Mouse (Mus musculus): ENCODE results near the gene Casz1. TPM values are rescaled to one million over a fixed set of nuclear protein-coding genes. Genes with fewer than 3 reads are reported as not detected.

The Casz1 gene
- total RNA-seq, 2 experiments from 2014 or later, result 0.88 to 1.1 TPM

- DNase-seq (ENCODE audit: low spot score in 2 of 2), result no peak
Observed at GRCm38 (mm10) chr4:148842302-148842701, 38.1 kb downstream of the Casz1 start.

GRCm38 (mm10) chr4:148844921-148845320, 40.7 kb downstream of the Casz1 start:
- DNase-seq (ENCODE audit: low spot score in 2 of 2), result no peak

GRCm38 (mm10) chr4:148846203-148846602, 42.0 kb downstream of the Casz1 start:
- DNase-seq (ENCODE audit: low spot score in 2 of 2), result peak; percentile 27 to 49

GRCm38 (mm10) chr4:148846724-148847123, 42.5 kb downstream of the Casz1 start:
- no peak for DNase-seq (ENCODE audit: low spot score in 2 of 2)

- no peak for DNase-seq (ENCODE audit: low spot score in 2 of 2)
Observed at GRCm38 (mm10) chr4:148847636-148848035, 43.4 kb downstream of the Casz1 start.

GRCm38 (mm10) chr4:148849437-148849836, 45.2 kb downstream of the Casz1 start:
- no peak for DNase-seq (ENCODE audit: low spot score in 2 of 2)

- DNase-seq (ENCODE audit: low spot score in 2 of 2), result no peak
Observed at GRCm38 (mm10) chr4:148853057-148853456, 48.8 kb downstream of the Casz1 start.

GRCm38 (mm10) chr4:148854093-148854492, 49.9 kb downstream of the Casz1 start:
- DNase-seq (ENCODE audit: low spot score in 2 of 2), result no peak

- no peak for DNase-seq (ENCODE audit: low spot score in 2 of 2)
Observed at GRCm38 (mm10) chr4:148855527-148855926, 51.3 kb downstream of the Casz1 start.

GRCm38 (mm10) chr4:148856216-148856615, 52.0 kb downstream of the Casz1 start:
- DNase-seq (ENCODE audit: low spot score in 2 of 2), result no peak

GRCm38 (mm10) chr4:148857398-148858084, 53.3 kb downstream of the Casz1 start:
- DNase-seq (ENCODE audit: low spot score in 2 of 2), result no peak

GRCm38 (mm10) chr4:148858194-148858593, 54.0 kb downstream of the Casz1 start:
- DNase-seq (ENCODE audit: low spot score in 2 of 2), result no peak

- no peak for DNase-seq (ENCODE audit: low spot score in 2 of 2)
Observed at GRCm38 (mm10) chr4:148859415-148859814, 55.2 kb downstream of the Casz1 start.

- DNase-seq (ENCODE audit: low spot score in 2 of 2), result peak; percentile 16 to 31
Observed at GRCm38 (mm10) chr4:148859906-148860491, 55.8 kb downstream of the Casz1 start.

- DNase-seq (ENCODE audit: low spot score in 2 of 2), result no peak
Observed at GRCm38 (mm10) chr4:148860636-148861035, 56.4 kb downstream of the Casz1 start.

GRCm38 (mm10) chr4:148866812-148867470, 62.7 kb downstream of the Casz1 start:
- DNase-seq (ENCODE audit: low spot score in 2 of 2), result no peak

- DNase-seq (ENCODE audit: low spot score in 2 of 2), result no peak
Observed at GRCm38 (mm10) chr4:148867721-148868397, 63.6 kb downstream of the Casz1 start.

GRCm38 (mm10) chr4:148869566-148869965, 65.3 kb downstream of the Casz1 start:
- peak; percentile 16 to 37 for DNase-seq (ENCODE audit: low spot score in 2 of 2)

- DNase-seq (ENCODE audit: low spot score in 2 of 2), result no peak
Observed at GRCm38 (mm10) chr4:148870496-148870895, 66.3 kb downstream of the Casz1 start.

GRCm38 (mm10) chr4:148871751-148872334, 67.6 kb downstream of the Casz1 start:
- peak; percentile 28 to 58 for DNase-seq (ENCODE audit: low spot score in 2 of 2)

GRCm38 (mm10) chr4:148872372-148872771, 68.1 kb downstream of the Casz1 start:
- DNase-seq (ENCODE audit: low spot score in 2 of 2), result no peak
